Mouse (Mus musculus) E14TG2a.4 (cell line): ENCODE measurements at regions not wholly inside any gene's neighbourhood (a gene's known extent, or its start where the extent isn't known, plus 50 kb on each side); places are given as distances from the start of the nearest gene placed in this dataset.

Experiments used
- CTCF ChIP-seq: conservative IDR thresholded peaks from 2 replicates; pipeline ENCODE4 v1.5.1; 2014; ENCODE audit warnings: low read length
- NANOG ChIP-seq: IDR thresholded peaks from 2 replicates; pipeline ENCODE4 v1.6.1; 2014; ENCODE audit warnings: borderline replicate concordance, low read length, mixed read lengths

DNA sequence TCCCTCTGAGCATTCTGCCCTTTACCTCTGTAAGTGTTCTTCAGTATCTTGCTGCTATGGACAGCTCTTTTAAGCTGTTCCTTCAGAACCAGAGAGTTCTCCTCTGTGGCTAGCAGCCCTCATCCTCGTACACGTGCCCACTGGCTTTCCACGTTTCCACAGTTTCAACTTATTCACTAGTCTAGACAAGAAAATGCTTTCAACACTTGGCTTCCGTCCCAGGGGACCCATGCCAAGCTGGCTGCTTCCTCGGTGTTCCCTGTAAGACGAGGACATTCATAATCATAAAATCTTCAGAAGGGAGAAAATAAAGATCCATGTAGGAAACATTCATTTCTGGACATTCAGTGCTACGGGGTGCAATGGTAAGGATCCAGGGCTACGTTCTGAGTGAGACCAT is 101.9 kb upstream of the 4930467E23Rik start:
- TF ChIP-seq CTCF, result no peak
- TF ChIP-seq NANOG, result no peak
